Mouse (Mus musculus) retina, embryonic 14.5 days (tissue): ENCODE measurements around the gene Dnaic1.
"Not testable (repeated sequence)": the region's sequence is repeated elsewhere in the genome, so short reads cannot be mapped to it uniquely, and the experiment has no call there.

Source experiments
- DNase-seq: peaks from one replicate; pipeline ENCODE4 v3.0.0-alpha.2; 2015; ENCODE audit warnings: low spot score

Gene Dnaic1

GRCm38 (mm10) chr4:41665009-41665675, 95.6 kb downstream of the Dnaic1 start:
- no peak for DNase-seq

GRCm38 (mm10) chr4:41666646-41667045, 97.1 kb downstream of the Dnaic1 start:
- no peak for DNase-seq

GRCm38 (mm10) chr4:41670836-41671235, 101.3 kb downstream of the Dnaic1 start:
- DNase-seq, result no peak

GRCm38 (mm10) chr4:41671500-41671899, 101.9 kb downstream of the Dnaic1 start:
- no peak for DNase-seq

- DNase-seq, result peak; percentile 90
These were observed 102.4 kb downstream of the Dnaic1 start for GRCm38 (mm10) chr4:41671963-41672480.

GRCm38 (mm10) chr4:41672522-41672963, 103.0 kb downstream of the Dnaic1 start:
- DNase-seq, result peak; percentile 64

GRCm38 (mm10) chr4:41673186-41673585, 103.6 kb downstream of the Dnaic1 start:
- DNase-seq, result no peak

- no peak for DNase-seq
These were observed 106.9 kb downstream of the Dnaic1 start for GRCm38 (mm10) chr4:41676248-41677005.

GRCm38 (mm10) chr4:41677006-41677629, 107.5 kb downstream of the Dnaic1 start:
- no peak for DNase-seq

- DNase-seq, result no peak
These were observed 109.3 kb downstream of the Dnaic1 start for GRCm38 (mm10) chr4:41678863-41679262.

- no peak for DNase-seq
These were observed 109.7 kb downstream of the Dnaic1 start for GRCm38 (mm10) chr4:41679291-41679690.

GRCm38 (mm10) chr4:41681176-41681575, 111.6 kb downstream of the Dnaic1 start:
- no peak for DNase-seq

- DNase-seq, result no peak
These were observed 112.4 kb downstream of the Dnaic1 start for GRCm38 (mm10) chr4:41681947-41682346.

GRCm38 (mm10) chr4:41682789-41683188, 113.2 kb downstream of the Dnaic1 start:
- no peak for DNase-seq

GRCm38 (mm10) chr4:41683303-41683702, 113.7 kb downstream of the Dnaic1 start:
- DNase-seq, result not testable (repeated sequence)

GRCm38 (mm10) chr4:41684131-41684930, 114.8 kb downstream of the Dnaic1 start:
- DNase-seq, result peak; percentile 76

GRCm38 (mm10) chr4:41684931-41685453, 115.4 kb downstream of the Dnaic1 start:
- not testable (repeated sequence) for DNase-seq

GRCm38 (mm10) chr4:41685882-41686492, 116.4 kb downstream of the Dnaic1 start:
- DNase-seq, result peak; percentile 77
